Mouse (Mus musculus) embryonic fibroblast, embryonic 13.5 days (primary cell): ENCODE measurements at regions not wholly inside any gene's neighbourhood (a gene's known extent, or its start where the extent isn't known, plus 50 kb on each side); places are given as distances from the start of the nearest gene placed in this dataset.

Experiments used
- CTCF ChIP-seq: IDR thresholded peaks from 2 replicates; pipeline ENCODE4 v1.5.1; 2011; ENCODE audit warnings: mild to moderate bottlenecking, control low read depth, low read length, moderate library complexity, borderline replicate concordance; ENCODE audit not compliant: insufficient read depth
- POLR2A ChIP-seq: IDR thresholded peaks from 2 replicates; pipeline ENCODE4 v1.6.1; 2011; ENCODE audit warnings: low read depth, mild to moderate bottlenecking, control low read depth, low read length, moderate library complexity

DNA sequence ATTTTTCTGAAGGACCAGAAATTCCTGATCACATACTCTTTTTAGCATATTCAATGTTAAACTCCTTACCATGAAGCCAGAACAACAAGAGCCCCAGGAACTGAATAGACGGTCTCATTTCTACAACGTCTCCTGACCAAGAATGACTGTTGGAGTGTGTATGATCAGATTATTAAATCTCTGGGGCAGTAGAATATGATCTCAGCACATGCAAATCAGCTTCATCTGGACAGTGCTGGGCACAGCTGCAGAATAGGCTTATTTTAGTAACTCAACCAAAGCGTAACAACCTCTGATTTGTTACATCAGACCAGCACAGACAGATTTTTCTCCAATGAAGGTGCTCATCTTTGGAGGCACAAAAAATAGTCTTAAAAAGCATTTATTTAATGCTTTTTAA is 1201.1 kb upstream of the Tacstd2 start:
- TF ChIP-seq CTCF (no peak), POLR2A (no peak)
